Mouse (Mus musculus) ES-Bruce4 (cell line): ENCODE measurements at regions not wholly inside any gene's neighbourhood (a gene's known extent, or its start where the extent isn't known, plus 50 kb on each side); places are given as distances from the start of the nearest gene placed in this dataset.

Experiments
- CTCF ChIP-seq: IDR thresholded peaks from one replicate; pipeline ENCODE4 v1.8.1; 2011; ENCODE audit warnings: low read depth, low read length
- EP300 ChIP-seq: IDR thresholded peaks from 2 replicates; pipeline ENCODE4 v1.6.1; 2011; ENCODE audit warnings: low read depth, low read length; ENCODE audit not compliant: insufficient read depth
- POLR2A ChIP-seq: IDR thresholded peaks from one replicate; pipeline ENCODE4 v1.8.1; 2011; ENCODE audit warnings: low read length; ENCODE audit not compliant: insufficient read depth

DNA sequence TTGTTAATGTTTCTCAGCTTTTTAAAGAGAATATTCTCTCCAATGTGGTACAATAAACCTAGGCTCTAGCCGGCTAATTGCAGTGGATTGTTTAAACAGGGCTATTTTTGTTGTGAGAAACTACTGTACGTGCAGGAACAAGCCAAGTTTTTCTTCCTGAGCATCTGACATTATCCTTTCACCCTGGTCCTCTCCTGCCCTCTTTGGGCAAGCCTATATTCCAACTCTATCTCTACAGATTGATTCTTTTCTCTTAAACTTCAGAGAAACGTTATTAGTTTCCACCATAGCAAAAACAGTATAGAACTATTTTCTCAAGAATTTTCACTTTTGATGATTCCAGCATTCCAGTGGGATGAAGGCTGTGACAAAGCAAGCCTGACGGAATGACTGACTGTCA lies 535.2 kb downstream of the Fgf9 start:
- TF ChIP-seq POLR2A (no peak), CTCF (no peak), EP300 (no peak)
